Mouse (Mus musculus) gastrocnemius, postnatal 36 days (tissue): ENCODE measurements around the gene Cxcr4. TPM values are rescaled to one million over a fixed set of nuclear protein-coding genes. Genes with fewer than 3 reads are reported as not detected.

ENCODE experiments used
- DNase-seq, 2 experiments: peaks; one replicate each; pipeline ENCODE4 v3.0.0; 2022
- intact Hi-C: fragments of 180-260 bp; cut with DNase I; formaldehyde crosslinking; loops from one replicate; pipeline ENCODE4 v1.15.1; 2025
- long read RNA-seq, 2 experiments: library from polyadenylated mRNA; stranded (forward); transcript quantifications; one replicate each; pipeline ENCODE4 v2.0.0; 2021
- total RNA-seq, 2 experiments: library from RNA; stranded (reverse); gene quantifications; 2 replicates each; pipeline ENCODE4 v1.2.3; 2021

The Cxcr4 gene
- 1 to 10 TPM; 3.2 to 3.5 TPM for total RNA-seq
- long read RNA-seq, experiment 1, partial matches to known transcripts, result 0 of 1 reads
- long read RNA-seq, experiment 1, other reads (novel, unspliced or antisense), result 1 of 1 reads
- long read RNA-seq, experiment 2, result 0 reads

GRCm38 (mm10) chr1:128592211-128592741 lies at the start of gene Cxcr4:
Gene Cxcr4 (minus strand): TSS chr1:128592293.
- peak; percentile 75 to 82 for DNase-seq
- intact Hi-C loops, result loop anchor here (5.0 kb wide), 2 partner anchors 220 to 240 kb away; no protein-coding TSS in a partner anchor

- DNase-seq, result no peak
- intact Hi-C loops, result no loop called here
Observed at GRCm38 (mm10) chr1:128639707-128640107, 47.6 kb upstream of the Cxcr4 start.

- intact Hi-C loops, result no loop called here
- DNase-seq, result no peak
Observed at GRCm38 (mm10) chr1:128637230-128637740, 45.2 kb upstream of the Cxcr4 start.

GRCm38 (mm10) chr1:128636258-128637229 lies 44.5 kb upstream of the Cxcr4 start:
- intact Hi-C loops, result no loop called here
- no peak for DNase-seq

DNA sequence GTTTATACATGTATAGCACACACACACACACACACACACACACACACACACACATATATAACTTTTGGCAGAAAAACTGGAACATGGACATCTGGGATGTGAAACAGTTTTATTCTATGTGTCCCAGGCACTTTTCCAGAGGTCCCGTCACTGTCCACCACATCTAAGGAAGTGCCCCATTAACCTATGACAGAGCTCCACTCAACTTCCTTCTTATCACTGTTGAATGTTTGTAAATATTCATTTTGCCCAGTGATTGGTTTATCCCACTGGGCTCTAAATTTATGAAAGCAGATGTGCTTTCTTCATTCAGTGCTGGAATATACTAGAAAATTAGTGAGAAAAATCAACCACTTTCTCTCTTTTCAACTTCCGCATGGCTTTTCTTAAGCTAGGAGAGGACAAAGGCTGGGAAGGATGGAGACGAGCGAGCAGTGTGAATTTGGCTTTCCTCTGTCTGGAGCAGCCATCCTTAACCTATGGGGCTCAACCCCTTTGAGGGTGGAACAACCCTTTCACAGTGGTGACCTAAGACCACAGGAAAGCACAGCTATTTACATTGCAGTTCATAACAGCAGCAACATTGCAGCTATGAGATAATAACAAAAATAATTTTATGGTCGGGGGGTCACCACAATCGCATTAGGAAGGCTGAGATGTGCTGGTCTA lies 41.8 kb upstream of the Cxcr4 start:
- intact Hi-C loops, result no loop called here
- no peak for DNase-seq

- intact Hi-C loops, result no loop called here
- no peak for DNase-seq
Observed at GRCm38 (mm10) chr1:128632522-128632921, 40.4 kb upstream of the Cxcr4 start.

- intact Hi-C loops, result no loop called here
- DNase-seq, result no peak
Observed at GRCm38 (mm10) chr1:128626144-128626678, 34.1 kb upstream of the Cxcr4 start.

DNA sequence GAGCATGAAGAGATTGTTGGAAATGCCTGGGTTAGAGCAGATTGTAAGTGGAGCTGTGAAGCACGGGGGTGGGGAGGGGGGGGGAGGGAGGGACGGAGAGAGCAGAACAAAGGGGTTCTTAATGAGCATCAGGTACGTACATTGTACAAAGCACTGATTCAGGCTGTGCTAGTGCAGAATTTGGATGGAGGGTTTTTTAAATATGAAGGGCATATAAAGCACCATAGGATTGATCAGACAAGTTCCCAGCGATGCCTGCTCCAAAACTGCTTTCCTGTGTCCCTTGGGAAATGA lies 31.4 kb upstream of the Cxcr4 start:
- intact Hi-C loops, result no loop called here
- DNase-seq, result no peak

GRCm38 (mm10) chr1:128622867-128623593 lies 30.9 kb upstream of the Cxcr4 start:
- no peak for DNase-seq

GRCm38 (mm10) chr1:128617654-128618310 lies 25.7 kb upstream of the Cxcr4 start:
- no peak for DNase-seq
- intact Hi-C loops, result no loop called here

More at GRCm38 (mm10) chr1:128622867-128623593, 30.9 kb upstream of the Cxcr4 start:
- intact Hi-C loops, result no loop called here

DNA sequence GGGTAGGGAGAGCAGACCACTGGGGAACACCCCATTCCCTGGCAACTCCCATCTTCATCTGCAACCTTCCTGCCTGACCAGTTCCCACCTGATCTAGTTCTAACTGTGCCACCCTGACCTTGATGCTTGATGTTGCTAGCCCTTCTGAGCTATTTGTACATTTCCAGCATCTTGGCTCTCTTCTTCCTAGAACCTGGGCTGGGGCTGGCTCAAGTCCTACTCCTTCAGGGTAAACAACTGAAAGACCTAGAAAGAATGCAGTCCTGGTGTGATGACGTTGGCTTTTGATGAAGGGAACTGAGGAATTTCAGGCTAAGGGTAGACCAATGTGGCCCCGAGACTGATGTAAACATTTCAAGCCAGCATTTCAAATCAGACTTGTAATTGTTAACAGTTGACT lies 24.5 kb upstream of the Cxcr4 start:
- intact Hi-C loops, result no loop called here

GRCm38 (mm10) chr1:128615459-128615806 lies 23.3 kb upstream of the Cxcr4 start:
- intact Hi-C loops, result no loop called here
- DNase-seq, result no peak

More for the DNA sequence above, 24.5 kb upstream of the Cxcr4 start:
- DNase-seq, result no peak

- no peak for DNase-seq
- intact Hi-C loops, result no loop called here
Observed at GRCm38 (mm10) chr1:128614653-128615458, 22.8 kb upstream of the Cxcr4 start.

DNA sequence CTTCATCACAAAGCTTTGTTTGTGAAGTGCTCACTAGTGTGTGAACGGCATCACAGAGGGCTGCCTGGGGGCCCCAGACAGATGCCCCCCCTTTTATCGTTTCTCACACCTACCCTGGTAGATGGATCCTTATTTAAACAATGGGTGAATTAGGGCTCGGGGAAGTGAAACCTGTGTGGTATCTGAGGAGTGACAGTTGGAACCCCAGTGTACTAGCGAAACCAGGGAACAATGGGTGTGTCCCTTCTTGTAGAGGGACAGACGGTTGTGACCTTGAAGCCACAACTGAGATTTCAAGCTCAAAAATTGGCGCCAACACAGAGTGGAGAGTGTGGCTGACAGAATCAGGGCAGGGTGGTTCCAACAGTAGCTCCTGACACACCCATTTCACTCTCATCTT lies 16.0 kb upstream of the Cxcr4 start:
- DNase-seq, result no peak
- intact Hi-C loops, result loop anchor here (10.0 kb wide), 1 partner anchor 187 kb away; no protein-coding TSS in a partner anchor

- DNase-seq, result no peak
- intact Hi-C loops, result loop anchor here (10.0 kb wide), 1 partner anchor 187 kb away; no protein-coding TSS in a partner anchor
Observed at GRCm38 (mm10) chr1:128607423-128607822, 15.3 kb upstream of the Cxcr4 start.

GRCm38 (mm10) chr1:128605794-128606193 lies 13.7 kb upstream of the Cxcr4 start:
- DNase-seq, result no peak
- intact Hi-C loops, result loop anchor here (10.0 kb wide), 1 partner anchor 189 kb away; no protein-coding TSS in a partner anchor

GRCm38 (mm10) chr1:128602688-128603385 lies 10.7 kb upstream of the Cxcr4 start:
- no peak for DNase-seq
- intact Hi-C loops, result loop anchor here (10.0 kb wide), 1 partner anchor 192 kb away; no protein-coding TSS in a partner anchor
